Mouse (Mus musculus) testis, adult 2 months (tissue): ENCODE measurements around the gene Hfm1. TPM values are rescaled to one million over a fixed set of nuclear protein-coding genes. Genes with fewer than 3 reads are reported as not detected.

ENCODE experiments used
- H3K27ac ChIP-seq: fragments of 200-500 bp; 2 replicates; pipeline ENCODE4 v1.5.1; 2012; ENCODE audit warnings: low read depth, low read length; ENCODE audit not compliant: control insufficient read depth, insufficient read depth
- H3K27me3 ChIP-seq: fragments of 200-500 bp; 2 replicates; pipeline ENCODE4 v1.6.1; 2012; ENCODE audit warnings: mild to moderate bottlenecking, low read length, moderate library complexity; ENCODE audit not compliant: control insufficient read depth, insufficient read depth
- H3K36me3 ChIP-seq: fragments of 200-500 bp; 2 replicates; pipeline ENCODE4 v1.6.1; 2012; ENCODE audit warnings: mild to moderate bottlenecking, low read length; ENCODE audit not compliant: control insufficient read depth, insufficient read depth
- H3K4me1 ChIP-seq: fragments of 200-500 bp; 2 replicates; pipeline ENCODE4 v1.6.1; 2012; ENCODE audit warnings: low read length; ENCODE audit not compliant: control insufficient read depth, insufficient read depth
- H3K4me3 ChIP-seq: fragments of 200-500 bp; 2 replicates; pipeline ENCODE4 v1.5.1; 2012; ENCODE audit warnings: low read depth, mild to moderate bottlenecking, low read length, moderate library complexity, mixed read lengths; ENCODE audit not compliant: control insufficient read depth
- CTCF ChIP-seq: fragments of 200-500 bp; IDR thresholded peaks from 2 replicates; pipeline ENCODE4 v1.5.1; 2012; ENCODE audit warnings: low read depth, mild to moderate bottlenecking, inconsistent platforms, low read length, moderate library complexity; ENCODE audit not compliant: control insufficient read depth, insufficient read depth, insufficient replicate concordance
- POLR2A ChIP-seq: fragments of 200-500 bp; IDR thresholded peaks from 2 replicates; pipeline ENCODE4 v1.6.1; 2012; ENCODE audit warnings: low read depth, mild to moderate bottlenecking, inconsistent platforms, low read length, moderate library complexity; ENCODE audit not compliant: control insufficient read depth
- polyA plus RNA-seq: library from polyadenylated mRNA; depleted of rRNA; stranded (reverse); fragments of >200 nt; gene quantifications from 2 replicates; pipeline ENCODE4 v1.2.3, GENCODE M21; 2012; rRNA removed

Gene Hfm1
- polyA plus RNA-seq, result 6.7 and 8.9 TPM in 2 replicates

- peak within 1 kb of the TSS; percentile 94 for H3K27ac ChIP-seq
- H3K4me1 ChIP-seq, result peaks cover 5% of the 10 kb centered on the region
- no peaks in the 10 kb centered on the region for H3K36me3 ChIP-seq
- TF ChIP-seq POLR2A (peak; percentile 74), CTCF (0 out of 2 replicates have a peak, but pooled peaks have one; percentile 1)
- H3K4me3 ChIP-seq, result peak within 1 kb of the TSS; percentile 95
- no peaks in the 10 kb centered on the region for H3K27me3 ChIP-seq
Observed at GRCm38 (mm10) chr5:106925488-106926368, at the start of gene Hfm1. Hfm1 (minus strand) TSS chr5:106926321.

- no peak for TF ChIP-seq CTCF
- Histone ChIP-seq H3K27ac (no peak overlapping the region), H3K27me3 (no peaks in the 10 kb centered on the region), H3K36me3 (peaks cover 5% of the 10 kb centered on the region), H3K4me1 (no peaks in the 10 kb centered on the region), H3K4me3 (no peak overlapping the region)
Observed at GRCm38 (mm10) chr5:106973883-106974282, 47.8 kb upstream of the Hfm1 start.

GRCm38 (mm10) chr5:106967578-106967977 is 41.5 kb upstream of the Hfm1 start:
- Histone ChIP-seq H3K36me3 (no peaks in the 10 kb centered on the region; the same call in 1 of the 2 replicates), H3K4me1 (peaks cover 6% of the 10 kb centered on the region), H3K27ac (no peak overlapping the region), H3K27me3 (no peaks in the 10 kb centered on the region), H3K4me3 (no peak overlapping the region)
- TF ChIP-seq POLR2A (no peak), CTCF (no peak)

- H3K4me3 ChIP-seq, result no peak overlapping the region
- no peak overlapping the region for H3K27ac ChIP-seq
- H3K36me3 ChIP-seq, result no peaks in the 10 kb centered on the region; the same call in 1 of the 2 replicates
- H3K4me1 ChIP-seq, result peaks cover 6% of the 10 kb centered on the region
- TF ChIP-seq CTCF (no peak), POLR2A (no peak)
- no peaks in the 10 kb centered on the region for H3K27me3 ChIP-seq
Observed at GRCm38 (mm10) chr5:106966443-106966842, 40.3 kb upstream of the Hfm1 start.

DNA sequence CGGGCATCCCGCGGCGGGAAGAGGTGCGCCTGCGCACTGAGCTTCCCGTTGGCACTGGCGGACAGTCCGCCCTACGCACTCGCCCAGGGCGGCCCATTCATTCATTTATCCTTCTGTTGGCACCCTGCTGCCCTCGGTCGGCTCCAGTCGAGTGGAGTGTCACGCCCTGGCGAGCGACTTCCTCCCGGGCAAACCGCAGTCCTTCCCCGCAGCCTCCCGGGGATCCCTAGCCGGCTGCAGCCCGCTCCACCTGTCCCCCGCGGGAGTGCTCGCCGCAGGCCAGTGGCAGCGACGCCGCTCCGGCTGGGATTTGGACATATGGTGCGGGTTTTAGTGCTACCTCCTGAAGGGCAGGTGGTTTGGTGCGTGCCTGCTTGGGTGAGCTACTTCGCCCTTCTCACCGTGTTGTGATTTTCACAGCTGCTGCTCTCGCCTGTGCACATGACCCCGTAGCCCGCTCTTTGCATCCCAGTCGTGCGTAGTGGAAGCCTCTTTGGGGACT is 38.4 kb upstream of the Hfm1 start:
- Histone ChIP-seq H3K4me3 (peak overlapping the region; percentile 98), H3K36me3 (no peaks in the 10 kb centered on the region), H3K27ac (peak overlapping the region; percentile 92), H3K27me3 (no peaks in the 10 kb centered on the region), H3K4me1 (peaks cover 6% of the 10 kb centered on the region)
- TF ChIP-seq CTCF, result no peak
- TF ChIP-seq POLR2A, result peak; percentile 5; the same call in 1 of the 2 replicates

GRCm38 (mm10) chr5:106963584-106964512 is 37.7 kb upstream of the Hfm1 start, which contains the start of gene Cdc7:
Cdc7 (plus strand) TSS chr5:106964322.
- H3K27ac ChIP-seq, result peak within 1 kb of the TSS; percentile 92
- peak within 1 kb of the TSS; percentile 98 for H3K4me3 ChIP-seq
- H3K27me3 ChIP-seq, result no peaks in the 10 kb centered on the region
- peak; percentile 81 for TF ChIP-seq POLR2A
- TF ChIP-seq CTCF, result no peak
- H3K36me3 ChIP-seq, result no peaks in the 10 kb centered on the region
- peaks cover 6% of the 10 kb centered on the region for H3K4me1 ChIP-seq
